8 mouse cellular contexts compared by ENCODE assay signal in the genomic region with DNA sequence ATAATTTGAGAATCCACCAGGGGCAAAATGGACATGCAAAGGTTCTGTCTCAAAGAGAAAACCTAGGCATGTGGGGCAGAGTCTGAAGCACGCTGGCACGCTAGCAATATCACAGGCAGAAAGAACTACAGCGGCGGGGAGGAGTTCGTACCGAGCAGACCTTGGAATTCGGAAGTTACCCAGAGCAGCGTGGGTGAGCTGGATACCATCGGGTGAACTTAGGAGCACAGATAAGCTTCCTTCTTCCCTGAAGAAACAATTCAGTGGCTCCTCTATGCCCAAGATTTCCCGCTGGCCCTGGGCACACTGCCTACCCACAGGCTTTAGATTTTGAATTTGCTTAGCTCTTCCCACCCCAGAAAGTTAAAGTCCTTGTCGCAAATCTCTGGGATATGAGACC.
DNase-seq lines count a peak whose midpoint lies in the region; ATAC-seq and TF ChIP-seq lines count a peak whose summit lies in the region.
"Had no signal": no experiment of that assay in that cellular context is flagged by ENCODE, and none has a peak within 500 bp of the region (broad histone marks: within the 10 kb centered on the region; RNA-seq: fewer than 3 reads in every experiment).

No protein-coding gene starts in this region.

- no peak for TF ChIP-seq CTCF in liver, postnatal 0 days (IDR thresholded peaks at IDR 0.05; ENCODE audit: low read depth)

- H3K27me3 ChIP-seq in liver, embryonic 12.5 days (replicated peaks), result no peaks in the 10 kb centered on the region; the same call in 1 of the 2 replicates
- H3K27me3 ChIP-seq in liver, postnatal 0 days (ENCODE audit: insufficient read depth, low read length), result no peaks in the 10 kb centered on the region; the same call in 1 of the 2 replicates
- no peaks in the 10 kb centered on the region for H3K27me3 ChIP-seq in intestine, embryonic 14.5 days (replicated peaks; ENCODE audit: control insufficient read depth, insufficient read depth, low read length)
- no peaks in the 10 kb centered on the region for H3K27me3 ChIP-seq in forebrain, embryonic 12.5 days

- DNase-seq in liver, postnatal 0 days, result no peak
- peak; percentile 52 to 63 for DNase-seq in cerebellum, postnatal 25 days
- DNase-seq in intestine, embryonic 14.5 days (ENCODE audit: low spot score), result no peak
- peak; percentile 32 for DNase-seq in retina, postnatal 1 day
- no peak for DNase-seq in left cerebral cortex, postnatal 14 days (ENCODE audit: low spot score in 2 of 2)

- no peak overlapping the region for H3K4me3 ChIP-seq in liver, embryonic 12.5 days
- no peak overlapping the region for H3K4me3 ChIP-seq in liver, postnatal 0 days (ENCODE audit: low read depth, low read length)
- H3K4me3 ChIP-seq in intestine, embryonic 14.5 days (ENCODE audit: low read depth, low read length), result peak overlapping the region; percentile 10; the same call in 1 of the 2 replicates
- H3K4me3 ChIP-seq in forebrain, embryonic 12.5 days (replicated peaks), result no peak overlapping the region

- ATAC-seq in liver, embryonic 12.5 days, result no peak
- ATAC-seq in liver, postnatal 0 days, result no peak
- ATAC-seq in intestine, embryonic 14.5 days (replicated peaks; ENCODE audit: low FRiP score, low TSS enrichment, low read depth), result no peak
- ATAC-seq in forebrain, embryonic 12.5 days (ENCODE audit: low FRiP score), result no peak

- no peak overlapping the region for H3K9ac ChIP-seq in liver, embryonic 12.5 days
- H3K9ac ChIP-seq in liver, postnatal 0 days (replicated peaks), result no peak overlapping the region
- H3K9ac ChIP-seq in intestine, embryonic 14.5 days (ENCODE audit: low read length), result no peak overlapping the region
- no peak overlapping the region for H3K9ac ChIP-seq in forebrain, embryonic 12.5 days

- no peak for TF ChIP-seq EP300 in liver, postnatal 0 days (IDR thresholded peaks at IDR 0.05; ENCODE audit: low read depth)

- no peaks in the 10 kb centered on the region for H3K9me3 ChIP-seq in liver, embryonic 12.5 days (replicated peaks)
- no peaks in the 10 kb centered on the region for H3K9me3 ChIP-seq in liver, postnatal 0 days (ENCODE audit: low read length)
- no peaks in the 10 kb centered on the region for H3K9me3 ChIP-seq in intestine, embryonic 14.5 days (ENCODE audit: control insufficient read depth, low read length)
- no peaks in the 10 kb centered on the region for H3K9me3 ChIP-seq in forebrain, embryonic 12.5 days

- WGBS in liver, embryonic 12.5 days (ENCODE audit: insufficient replicate concordance), result 37% methylated on average over 11 of the region's 11 CpGs
- 37% methylated on average over 11 of the region's 11 CpGs for WGBS in liver, postnatal 0 days (ENCODE audit: insufficient replicate concordance)
- 33% methylated on average over 11 of the region's 11 CpGs for WGBS in intestine, embryonic 14.5 days
- 61% methylated on average over 11 of the region's 11 CpGs for WGBS in forebrain, embryonic 12.5 days

- intact Hi-C loops in left cerebral cortex, postnatal 14 days (cut with DNase I), result loop anchor here (10.0 kb wide), 1 partner anchor 299 kb away; no protein-coding TSS in a partner anchor

- no peaks in the 10 kb centered on the region for H3K4me1 ChIP-seq in liver, embryonic 12.5 days
- H3K4me1 ChIP-seq in liver, postnatal 0 days (ENCODE audit: insufficient read depth), result no peaks in the 10 kb centered on the region
- H3K4me1 ChIP-seq in intestine, embryonic 14.5 days (replicated peaks; ENCODE audit: control insufficient read depth, insufficient read depth, low read length), result 0 out of 2 replicates have a peak, but pooled peaks cover 4% of the 10 kb centered on the region
- H3K4me1 ChIP-seq in forebrain, embryonic 12.5 days, result no peaks in the 10 kb centered on the region

- H3K4me2 ChIP-seq in liver, embryonic 12.5 days, result peak overlapping the region; percentile 24; the same call in 1 of the 2 replicates
- H3K4me2 ChIP-seq in liver, postnatal 0 days (ENCODE audit: low read depth, low read length), result no peak overlapping the region
- H3K4me2 ChIP-seq in intestine, embryonic 14.5 days (ENCODE audit: low read length), result peak overlapping the region; percentile 44
- H3K4me2 ChIP-seq in forebrain, embryonic 12.5 days, result no peak overlapping the region

- no peak overlapping the region for H3K27ac ChIP-seq in liver, embryonic 12.5 days
- H3K27ac ChIP-seq in liver, postnatal 0 days (ENCODE audit: low read depth), result no peak overlapping the region
- H3K27ac ChIP-seq in intestine, embryonic 14.5 days (ENCODE audit: low read depth), result no peak overlapping the region
- H3K27ac ChIP-seq in forebrain, embryonic 12.5 days, result no peak overlapping the region
- H3K27ac ChIP-seq: macrophage had no signal

- no peaks in the 10 kb centered on the region for H3K36me3 ChIP-seq in liver, embryonic 12.5 days
- H3K36me3 ChIP-seq in liver, postnatal 0 days (replicated peaks; ENCODE audit: insufficient read depth, low read length), result no peaks in the 10 kb centered on the region
- H3K36me3 ChIP-seq in intestine, embryonic 14.5 days (ENCODE audit: control insufficient read depth, insufficient read depth, low read length), result no peaks in the 10 kb centered on the region
- no peaks in the 10 kb centered on the region for H3K36me3 ChIP-seq in forebrain, embryonic 12.5 days (replicated peaks)

Comparison
In these comparisons a context has a peak if more than half of its experiments do, and no peak if none do; other contexts are left out.
1. H3K4me2 ChIP-seq: peak in liver, embryonic 12.5 days (single experiment) and intestine, embryonic 14.5 days (single experiment); none in liver, postnatal 0 days (single experiment) and forebrain, embryonic 12.5 days (single experiment).
2. DNase-seq: peak in cerebellum, postnatal 25 days (2 of 2) and retina, postnatal 1 day (single experiment); none in liver, postnatal 0 days (single experiment), intestine, embryonic 14.5 days (single experiment) and left cerebral cortex, postnatal 14 days (0 of 2).